Mouse (Mus musculus) heart, postnatal 36 days (tissue): ENCODE measurements at regions not wholly inside any gene's neighbourhood (a gene's known extent, or its start where the extent isn't known, plus 50 kb on each side); places are given as distances from the start of the nearest gene placed in this dataset.
A peak's percentile ranks its signal among the peaks of the same experiment; 100 is the strongest.

Experiments used
- DNase-seq, 2 experiments: peaks; one replicate each; pipeline ENCODE4 v3.0.0; 2021 to 2022
- intact Hi-C: fragments of 180-260 bp; cut with DNase I; formaldehyde crosslinking; loops from one replicate; pipeline ENCODE4 v1.15.1; 2025

- intact Hi-C loops = no loop called here
- no peak for DNase-seq
Measured at GRCm38 (mm10) chr1:152313480-152313879, 73.0 kb downstream of the Tsen15 start.

- no peak for DNase-seq
- intact Hi-C loops = no loop called here
Measured at GRCm38 (mm10) chr1:152305461-152305860, 81.0 kb downstream of the Tsen15 start.

GRCm38 (mm10) chr1:152304487-152305130 is 81.9 kb downstream of the Tsen15 start:
- intact Hi-C loops = loop anchor here (5.0 kb wide), 1 partner anchor 43 kb away; no protein-coding TSS in a partner anchor
- DNase-seq = peak in 1 of 2 experiments; percentile 43

GRCm38 (mm10) chr1:152301355-152301754 is 85.1 kb downstream of the Tsen15 start:
- no peak for DNase-seq
- intact Hi-C loops = loop anchor here (5.0 kb wide), 1 partner anchor 46 kb away; no protein-coding TSS in a partner anchor

- DNase-seq = no peak
- intact Hi-C loops = no loop called here
Measured at GRCm38 (mm10) chr1:152292196-152292736, 94.2 kb downstream of the Tsen15 start.

GRCm38 (mm10) chr1:152290768-152291167 is 95.7 kb downstream of the Tsen15 start:
- DNase-seq = peak; percentile 78 to 83
- intact Hi-C loops = loop anchor here (1.0 to 2.0 kb wide), 2 partner anchors 78 to 470 kb away; no protein-coding TSS in a partner anchor

- intact Hi-C loops = loop anchor here (5.0 kb wide), 1 partner anchor 361 kb away; no protein-coding TSS in a partner anchor
- DNase-seq = no peak
Measured at GRCm38 (mm10) chr1:152287566-152288490, 98.7 kb downstream of the Tsen15 start.

GRCm38 (mm10) chr1:152286677-152287076 is 99.8 kb downstream of the Tsen15 start:
- intact Hi-C loops = loop anchor here (5.0 kb wide), 1 partner anchor 359 kb away; no protein-coding TSS in a partner anchor
- DNase-seq = no peak

GRCm38 (mm10) chr1:152282106-152282505 is 104.4 kb downstream of the Tsen15 start:
- intact Hi-C loops = no loop called here
- DNase-seq = no peak

- DNase-seq = no peak
- intact Hi-C loops = no loop called here
Measured at GRCm38 (mm10) chr1:152281201-152281600, 105.3 kb downstream of the Tsen15 start.

- intact Hi-C loops = no loop called here
- no peak for DNase-seq
Measured at GRCm38 (mm10) chr1:152280014-152280413, 106.5 kb downstream of the Tsen15 start.

- no peak for DNase-seq
- intact Hi-C loops = no loop called here
Measured at GRCm38 (mm10) chr1:152275011-152275410, 111.5 kb downstream of the Tsen15 start.

GRCm38 (mm10) chr1:152273430-152273829 is 113.1 kb downstream of the Tsen15 start:
- no peak for DNase-seq
- intact Hi-C loops = no loop called here

- intact Hi-C loops = no loop called here
Measured at GRCm38 (mm10) chr1:152269936-152270702, 116.4 kb downstream of the Tsen15 start.

GRCm38 (mm10) chr1:152266390-152266789 is 120.1 kb downstream of the Tsen15 start:
- intact Hi-C loops = no loop called here
- DNase-seq = no peak

More at GRCm38 (mm10) chr1:152269936-152270702, 116.4 kb downstream of the Tsen15 start:
- DNase-seq = no peak

- DNase-seq = no peak
- intact Hi-C loops = no loop called here
Measured at GRCm38 (mm10) chr1:152264981-152265380, 121.5 kb downstream of the Tsen15 start.

GRCm38 (mm10) chr1:152261472-152261871 is 125.0 kb downstream of the Tsen15 start:
- intact Hi-C loops = no loop called here
- no peak for DNase-seq

GRCm38 (mm10) chr1:152260950-152261349 is 125.5 kb downstream of the Tsen15 start:
- intact Hi-C loops = no loop called here
- DNase-seq = no peak

GRCm38 (mm10) chr1:152258258-152258657 is 128.2 kb downstream of the Tsen15 start:
- intact Hi-C loops = no loop called here
- DNase-seq = no peak

GRCm38 (mm10) chr1:152253906-152254305 is 132.6 kb downstream of the Tsen15 start:
- intact Hi-C loops = no loop called here
- no peak for DNase-seq
